Mouse (Mus musculus): ENCODE data around the gene Sec16a. TPM values are rescaled to one million over a fixed set of nuclear protein-coding genes. Genes with fewer than 3 reads are reported as not detected.

Gene Sec16a
- total and polyA plus RNA-seq, 2 experiments from 2014 or later: 12.6 to 76.7 TPM

GRCm38 (mm10) chr2:26410091-26410490 lies 34.9 kb downstream of the Sec16a start:
- ATAC-seq (ENCODE audit: low FRiP score): no peak

GRCm38 (mm10) chr2:26409362-26409761 lies 35.7 kb downstream of the Sec16a start:
- WGBS: 59% methylated on average over 3 of the region's 3 CpGs
- Histone ChIP-seq H3K36me3 (ENCODE audit: insufficient read depth, low read length) (peaks cover 34% of the 10 kb centered on the region), H3K4me2 (ENCODE audit: low read depth, low read length, poor library complexity, severe bottlenecking) (peak overlapping the region; percentile 84), H3K4me1 (ENCODE audit: insufficient read depth, low read length) (peaks cover 30% of the 10 kb centered on the region), H3K4me3 (ENCODE audit: low read depth, low read length) (peak overlapping the region; percentile 84; the same call in 1 of the 2 replicates), H3K9ac (replicated peaks; ENCODE audit: low read length, poor library complexity, severe bottlenecking) (no peak overlapping the region), H3K9me3 (ENCODE audit: low read length) (no peaks in the 10 kb centered on the region), H3K27ac (ENCODE audit: low read depth, low read length) (no peak overlapping the region), H3K27me3 (ENCODE audit: insufficient read depth, low read length) (no peaks in the 10 kb centered on the region)
- DNase-seq (ENCODE audit: low spot score) (no peak), ATAC-seq (ENCODE audit: low FRiP score) (no peak; the same call in 1 of the 2 replicates)
- no peak for TF ChIP-seq CTCF (IDR thresholded peaks at IDR 0.05)

More at GRCm38 (mm10) chr2:26410091-26410490, 34.9 kb downstream of the Sec16a start:
- Histone ChIP-seq H3K4me3 (ENCODE audit: low read depth, low read length) (no peak overlapping the region), H3K4me1 (ENCODE audit: insufficient read depth, low read length) (peaks cover 25% of the 10 kb centered on the region), H3K4me2 (ENCODE audit: low read depth, low read length, poor library complexity, severe bottlenecking) (no peak overlapping the region), H3K27me3 (ENCODE audit: insufficient read depth, low read length) (no peaks in the 10 kb centered on the region), H3K9me3 (ENCODE audit: low read length) (no peaks in the 10 kb centered on the region), H3K9ac (replicated peaks; ENCODE audit: low read length, poor library complexity, severe bottlenecking) (no peak overlapping the region), H3K27ac (ENCODE audit: low read depth, low read length) (no peak overlapping the region), H3K36me3 (ENCODE audit: insufficient read depth, low read length) (peaks cover 36% of the 10 kb centered on the region)
- no peak for DNase-seq (ENCODE audit: low spot score)
- WGBS: 65% methylated on average over 5 of the region's 5 CpGs
- peak; percentile 37 for TF ChIP-seq CTCF (IDR thresholded peaks at IDR 0.05)

GRCm38 (mm10) chr2:26408515-26409356 lies 36.3 kb downstream of the Sec16a start, which contains the start of gene Inpp5e:
Gene Inpp5e (minus strand): TSS chr2:26409203.
- H3K36me3 ChIP-seq (ENCODE audit: insufficient read depth, low read length): peaks cover 28% of the 10 kb centered on the region
- WGBS: under 1% methylated on average over 55 of the region's 57 CpGs
- peaks cover 30% of the 10 kb centered on the region for H3K4me1 ChIP-seq (ENCODE audit: insufficient read depth, low read length)
- H3K4me3 ChIP-seq (ENCODE audit: low read depth, low read length): peak within 1 kb of the TSS; percentile 84
- peak within 1 kb of the TSS; percentile 85 for H3K9ac ChIP-seq (replicated peaks; ENCODE audit: low read length, poor library complexity, severe bottlenecking)
- TF ChIP-seq CTCF (IDR thresholded peaks at IDR 0.05): peak; percentile 95
- H3K27ac ChIP-seq (ENCODE audit: low read depth, low read length): peak within 1 kb of the TSS; percentile 74
- no peaks in the 10 kb centered on the region for H3K27me3 ChIP-seq (ENCODE audit: insufficient read depth, low read length)
- peak; percentile 94 for ATAC-seq (ENCODE audit: low FRiP score)
- H3K9me3 ChIP-seq (ENCODE audit: low read length): no peaks in the 10 kb centered on the region
- peak within 1 kb of the TSS; percentile 84 for H3K4me2 ChIP-seq (ENCODE audit: low read depth, low read length, poor library complexity, severe bottlenecking)
- DNase-seq (ENCODE audit: low spot score): peak; percentile 95

GRCm38 (mm10) chr2:26403306-26403705 lies 41.7 kb downstream of the Sec16a start:
- H3K27me3 ChIP-seq (ENCODE audit: insufficient read depth, low read length): no peaks in the 10 kb centered on the region
- ATAC-seq (ENCODE audit: low FRiP score) (no peak), DNase-seq (ENCODE audit: low spot score) (no peak)
- H3K9ac ChIP-seq (replicated peaks; ENCODE audit: low read length, poor library complexity, severe bottlenecking): no peak overlapping the region
- no peak for TF ChIP-seq CTCF (IDR thresholded peaks at IDR 0.05)
- WGBS: 76% methylated on average over 8 of the region's 8 CpGs
- no peak overlapping the region for H3K27ac ChIP-seq (ENCODE audit: low read depth, low read length)
- no peak overlapping the region for H3K4me3 ChIP-seq (ENCODE audit: low read depth, low read length)
- peaks cover 30% of the 10 kb centered on the region for H3K4me1 ChIP-seq (ENCODE audit: insufficient read depth, low read length)
- no peaks in the 10 kb centered on the region for H3K9me3 ChIP-seq (ENCODE audit: low read length)
- H3K4me2 ChIP-seq (ENCODE audit: low read depth, low read length, poor library complexity, severe bottlenecking): no peak overlapping the region
- peaks cover 36% of the 10 kb centered on the region for H3K36me3 ChIP-seq (ENCODE audit: insufficient read depth, low read length)

- peaks cover 46% of the 10 kb centered on the region for H3K36me3 ChIP-seq (ENCODE audit: insufficient read depth, low read length)
- 91% methylated on average over 1 of the region's 1 CpGs for WGBS
- H3K9me3 ChIP-seq (ENCODE audit: low read length): no peaks in the 10 kb centered on the region
- H3K4me1 ChIP-seq (ENCODE audit: insufficient read depth, low read length): peaks cover 20% of the 10 kb centered on the region
- H3K4me2 ChIP-seq (ENCODE audit: low read depth, low read length, poor library complexity, severe bottlenecking): no peak overlapping the region
- no peak for TF ChIP-seq CTCF (IDR thresholded peaks at IDR 0.05)
- no peak overlapping the region for H3K27ac ChIP-seq (ENCODE audit: low read depth, low read length)
- no peak for DNase-seq (ENCODE audit: low spot score)
- no peak for ATAC-seq (ENCODE audit: low FRiP score)
- H3K9ac ChIP-seq (replicated peaks; ENCODE audit: low read length, poor library complexity, severe bottlenecking): no peak overlapping the region
- no peaks in the 10 kb centered on the region for H3K27me3 ChIP-seq (ENCODE audit: insufficient read depth, low read length)
- H3K4me3 ChIP-seq (ENCODE audit: low read depth, low read length): no peak overlapping the region
Measured at GRCm38 (mm10) chr2:26402265-26402664, 42.8 kb downstream of the Sec16a start.

GRCm38 (mm10) chr2:26401023-26401422 lies 44.0 kb downstream of the Sec16a start:
- TF ChIP-seq CTCF (IDR thresholded peaks at IDR 0.05): no peak
- no peak overlapping the region for H3K4me3 ChIP-seq (ENCODE audit: low read depth, low read length)
- no peak overlapping the region for H3K27ac ChIP-seq (ENCODE audit: low read depth, low read length)
- 90% methylated on average over 4 of the region's 4 CpGs for WGBS
- no peak overlapping the region for H3K4me2 ChIP-seq (ENCODE audit: low read depth, low read length, poor library complexity, severe bottlenecking)
- no peak overlapping the region for H3K9ac ChIP-seq (replicated peaks; ENCODE audit: low read length, poor library complexity, severe bottlenecking)
- H3K27me3 ChIP-seq (ENCODE audit: insufficient read depth, low read length): no peaks in the 10 kb centered on the region
- ATAC-seq (ENCODE audit: low FRiP score) (no peak), DNase-seq (ENCODE audit: low spot score) (no peak)
- H3K36me3 ChIP-seq (ENCODE audit: insufficient read depth, low read length): peaks cover 57% of the 10 kb centered on the region
- no peaks in the 10 kb centered on the region for H3K9me3 ChIP-seq (ENCODE audit: low read length)
- peaks cover 9% of the 10 kb centered on the region; the same call in 1 of the 2 replicates for H3K4me1 ChIP-seq (ENCODE audit: insufficient read depth, low read length)

Measured in midbrain, postnatal 0 days (tissue).